Mouse (Mus musculus) cortical plate, adult 2 months (tissue): ENCODE data around the gene Glo1. TPM values are rescaled to one million over a fixed set of nuclear protein-coding genes. Genes with fewer than 3 reads are reported as not detected.
"Not testable (repeated sequence)": the region's sequence is repeated elsewhere in the genome, so short reads cannot be mapped to it uniquely, and the experiment has no call there.

ENCODE experiments used
- H3K27ac ChIP-seq: fragments of 200-500 bp; 2 replicates; pipeline ENCODE4 v1.5.1; 2012; ENCODE audit warnings: low read length, control low read depth, inconsistent platforms; ENCODE audit not compliant: insufficient read depth
- H3K4me1 ChIP-seq: fragments of 200-500 bp; 2 replicates; pipeline ENCODE4 v1.6.1; 2011; ENCODE audit warnings: low read length; ENCODE audit not compliant: control insufficient read depth, insufficient read depth
- H3K4me3 ChIP-seq: fragments of 200-500 bp; 2 replicates; pipeline ENCODE4 v1.5.1; 2011; ENCODE audit warnings: mild to moderate bottlenecking, low read length, control low read depth; ENCODE audit not compliant: insufficient read depth
- CTCF ChIP-seq: fragments of 200-500 bp; IDR thresholded peaks from 2 replicates; pipeline ENCODE4 v1.5.1; 2011; ENCODE audit warnings: mild to moderate bottlenecking, control low read depth, low read length; ENCODE audit not compliant: insufficient read depth; ENCODE audit errors: extremely low read depth
- POLR2A ChIP-seq: fragments of 200-500 bp; IDR thresholded peaks from 2 replicates; pipeline ENCODE4 v1.6.1; 2011; ENCODE audit warnings: mild to moderate bottlenecking, low read length, control low read depth; ENCODE audit not compliant: insufficient read depth; ENCODE audit errors: extremely low read depth
- polyA plus RNA-seq: library from polyadenylated mRNA; depleted of rRNA; stranded (reverse); fragments of >200 nt; gene quantifications from 2 replicates; pipeline ENCODE4 v1.2.3, GENCODE M21; 2012; rRNA removed

Glo1 gene
- polyA plus RNA-seq: 114 and 115 TPM in 2 replicates

- H3K4me3 ChIP-seq, H3K4me1 ChIP-seq, H3K27ac ChIP-seq: not testable (repeated sequence)
These were observed at the start of gene Glo1 for GRCm38 (mm10) chr17:30626719-30627118. Gene Glo1, minus strand, starts transcription at chr17:30626871.

GRCm38 (mm10) chr17:30675021-30675740, 48.5 kb upstream of the Glo1 start:
- H3K4me3 ChIP-seq: no peak overlapping the region
- H3K27ac ChIP-seq: no peak overlapping the region
- TF ChIP-seq POLR2A: no peak
- no peak for TF ChIP-seq CTCF
- H3K4me1 ChIP-seq: no peaks in the 10 kb centered on the region

GRCm38 (mm10) chr17:30673023-30673422, 46.4 kb upstream of the Glo1 start:
- TF ChIP-seq CTCF: no peak
- no peak for TF ChIP-seq POLR2A
- Histone ChIP-seq H3K27ac (no peak overlapping the region), H3K4me1 (no peaks in the 10 kb centered on the region), H3K4me3 (no peak overlapping the region)

- H3K4me1 ChIP-seq: no peaks in the 10 kb centered on the region
- H3K27ac ChIP-seq: no peak overlapping the region
- TF ChIP-seq CTCF (no peak), POLR2A (no peak)
- H3K4me3 ChIP-seq: no peak overlapping the region
These were observed 45.9 kb upstream of the Glo1 start for GRCm38 (mm10) chr17:30672556-30672955.

- no peak for TF ChIP-seq CTCF
- no peak for TF ChIP-seq POLR2A
- Histone ChIP-seq H3K27ac (no peak overlapping the region), H3K4me1 (no peaks in the 10 kb centered on the region), H3K4me3 (no peak overlapping the region)
These were observed 38.2 kb upstream of the Glo1 start for GRCm38 (mm10) chr17:30664856-30665255.

GRCm38 (mm10) chr17:30663170-30663569, 36.5 kb upstream of the Glo1 start:
- no peaks in the 10 kb centered on the region for H3K4me1 ChIP-seq
- TF ChIP-seq CTCF: no peak
- TF ChIP-seq POLR2A: no peak
- no peak overlapping the region for H3K4me3 ChIP-seq
- no peak overlapping the region for H3K27ac ChIP-seq

GRCm38 (mm10) chr17:30662131-30662530, 35.5 kb upstream of the Glo1 start:
- Histone ChIP-seq H3K4me3 (no peak overlapping the region), H3K27ac (no peak overlapping the region), H3K4me1 (no peaks in the 10 kb centered on the region)
- TF ChIP-seq POLR2A (no peak), CTCF (no peak)

GRCm38 (mm10) chr17:30658152-30658544, 31.5 kb upstream of the Glo1 start:
- TF ChIP-seq POLR2A (0 out of 2 replicates have a peak, but pooled peaks have one; percentile 29), CTCF (no peak)
- Histone ChIP-seq H3K4me1 (no peaks in the 10 kb centered on the region), H3K4me3 (peak overlapping the region; percentile 21), H3K27ac (no peak overlapping the region)

- no peak for TF ChIP-seq CTCF
- TF ChIP-seq POLR2A: no peak
- H3K27ac ChIP-seq: no peak overlapping the region
- peak overlapping the region; percentile 21 for H3K4me3 ChIP-seq
- no peaks in the 10 kb centered on the region for H3K4me1 ChIP-seq
These were observed 31.0 kb upstream of the Glo1 start for GRCm38 (mm10) chr17:30657530-30658151.

- H3K4me3 ChIP-seq: no peak overlapping the region
These were observed 26.3 kb upstream of the Glo1 start for GRCm38 (mm10) chr17:30653010-30653409.

More at GRCm38 (mm10) chr17:30653010-30653409, 26.3 kb upstream of the Glo1 start:
- H3K27ac ChIP-seq: no peak overlapping the region
- no peaks in the 10 kb centered on the region for H3K4me1 ChIP-seq
- TF ChIP-seq POLR2A (no peak), CTCF (peak; percentile 22; the same call in 1 of the 2 replicates)
